Mouse (Mus musculus) forelimb bud, embryonic 11.5 days (tissue): ENCODE results near the gene Tmem30c.
"Not testable (repeated sequence)": the region's sequence is repeated elsewhere in the genome, so short reads cannot be mapped to it uniquely, and the experiment has no call there.

ENCODE experiments used
- DNase-seq: peaks from one replicate; pipeline ENCODE4 v3.0.0-alpha.2; 2012; ENCODE audit warnings: low read depth, low spot score

Gene Tmem30c

GRCm38 (mm10) chr16:57231937-57232310 is 60.7 kb downstream of the Tmem30c start:
- not testable (repeated sequence) for DNase-seq

- DNase-seq: peak; percentile 99
These were observed 61.4 kb downstream of the Tmem30c start, which contains the start of gene Tbc1d23 for GRCm38 (mm10) chr16:57231089-57231936. TSS of gene Tbc1d23 (minus strand) at chr16:57231504.

- no peak for DNase-seq
These were observed 66.2 kb downstream of the Tmem30c start for GRCm38 (mm10) chr16:57226444-57226843.

GRCm38 (mm10) chr16:57220361-57220760 is 72.3 kb downstream of the Tmem30c start:
- no peak for DNase-seq
